Mouse (Mus musculus): ENCODE measurements around the gene Pxylp1. TPM values are rescaled to one million over a fixed set of nuclear protein-coding genes. Genes with fewer than 3 reads are reported as not detected.

The Pxylp1 gene
- polyA plus RNA-seq, 1 experiment = 7.5 TPM

- Histone ChIP-seq H3K79me3 (ENCODE audit: low read depth) (no peaks in the 10 kb centered on the region), H3K79me2 (ENCODE audit: control insufficient read depth, insufficient read depth) (no peaks in the 10 kb centered on the region), H3K4me3 (ENCODE audit: insufficient read depth, poor library complexity, severe bottlenecking) (no peak overlapping the region), H3K27me3 (ENCODE audit: control insufficient read depth, insufficient read depth, insufficient read length) (no peaks in the 10 kb centered on the region), H3K36me3 (ENCODE audit: control insufficient read depth, insufficient read depth) (no peaks in the 10 kb centered on the region), H3ac (ENCODE audit: control insufficient read depth, insufficient read length, low read depth) (no peak overlapping the region)
- no peak for TF ChIP-seq MAX (IDR thresholded peaks at IDR 0.05)
- no peak for TF ChIP-seq MYOG (IDR thresholded peaks at IDR 0.05; ENCODE audit: control insufficient read depth, extremely low read depth, insufficient read length)
- TF ChIP-seq FOSL1 (IDR thresholded peaks at IDR 0.05; ENCODE audit: insufficient read depth, low read length, poor library complexity, severe bottlenecking) = no peak
- no peak for TF ChIP-seq USF1 (IDR thresholded peaks at IDR 0.05; ENCODE audit: low read depth)
- no peak for TF ChIP-seq CTCF (IDR thresholded peaks at IDR 0.05; ENCODE audit: control insufficient read depth, insufficient read depth, insufficient read length)
- no peak for TF ChIP-seq MYOD1 (IDR thresholded peaks at IDR 0.05; ENCODE audit: control insufficient read depth, insufficient read length, low read depth)
- TF ChIP-seq CEBPB (IDR thresholded peaks at IDR 0.05; ENCODE audit: low read depth) = no peak
Observed at GRCm38 (mm10) chr9:96833606-96834005, 58.9 kb downstream of the Pxylp1 start.

GRCm38 (mm10) chr9:96832516-96832915 lies 60.0 kb downstream of the Pxylp1 start:
- Histone ChIP-seq H3K79me3 (ENCODE audit: low read depth) (no peaks in the 10 kb centered on the region), H3K4me3 (ENCODE audit: insufficient read depth, poor library complexity, severe bottlenecking) (no peak overlapping the region), H3K79me2 (ENCODE audit: control insufficient read depth, insufficient read depth) (no peaks in the 10 kb centered on the region), H3ac (ENCODE audit: control insufficient read depth, insufficient read length, low read depth) (no peak overlapping the region), H3K36me3 (ENCODE audit: control insufficient read depth, insufficient read depth) (no peaks in the 10 kb centered on the region), H3K27me3 (ENCODE audit: control insufficient read depth, insufficient read depth, insufficient read length) (no peaks in the 10 kb centered on the region)
- no peak for TF ChIP-seq MAX (IDR thresholded peaks at IDR 0.05)
- no peak for TF ChIP-seq USF1 (IDR thresholded peaks at IDR 0.05; ENCODE audit: low read depth)
- TF ChIP-seq MYOG (IDR thresholded peaks at IDR 0.05; ENCODE audit: control insufficient read depth, extremely low read depth, insufficient read length) = no peak
- no peak for TF ChIP-seq CTCF (IDR thresholded peaks at IDR 0.05; ENCODE audit: control insufficient read depth, insufficient read depth, insufficient read length)

DNA sequence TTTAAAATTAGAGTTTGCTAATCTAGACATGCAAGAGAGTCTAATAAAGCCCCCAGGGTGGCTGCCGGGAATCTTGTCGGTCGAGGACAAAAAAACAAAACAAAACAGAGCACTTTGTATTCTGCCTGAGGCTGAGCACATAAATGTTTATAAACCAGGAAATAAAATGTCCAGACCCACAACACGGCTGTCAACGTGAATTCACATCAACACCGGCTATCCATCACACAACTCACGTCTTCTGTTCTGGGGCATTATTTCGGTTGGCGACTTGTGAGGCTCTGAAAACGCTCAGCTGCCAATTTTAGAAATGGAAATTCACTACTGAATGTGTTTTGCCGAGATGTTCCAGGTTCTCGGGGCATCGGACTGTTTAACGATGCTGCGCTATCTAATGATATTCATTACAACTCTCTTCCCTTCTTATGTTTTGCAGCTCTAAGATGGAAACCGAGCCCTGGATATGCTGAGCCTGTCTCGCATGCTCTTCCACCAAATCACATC lies 61.6 kb downstream of the Pxylp1 start:
- no peak overlapping the region for H3K4me3 ChIP-seq (ENCODE audit: insufficient read depth, poor library complexity, severe bottlenecking)
- H3K27me3 ChIP-seq (ENCODE audit: control insufficient read depth, insufficient read depth, insufficient read length) = no peaks in the 10 kb centered on the region
- H3K79me2 ChIP-seq (ENCODE audit: control insufficient read depth, insufficient read depth) = no peaks in the 10 kb centered on the region
- H3K36me3 ChIP-seq (ENCODE audit: control insufficient read depth, insufficient read depth) = no peaks in the 10 kb centered on the region
- no peaks in the 10 kb centered on the region for H3K79me3 ChIP-seq (ENCODE audit: low read depth)
- TF ChIP-seq MAX (IDR thresholded peaks at IDR 0.05) (no peak), CEBPB (IDR thresholded peaks at IDR 0.05; ENCODE audit: low read depth) (no peak), USF1 (IDR thresholded peaks at IDR 0.05; ENCODE audit: low read depth) (no peak), MYOG (IDR thresholded peaks at IDR 0.05; ENCODE audit: control insufficient read depth, extremely low read depth, insufficient read length) (no peak), MYOD1 (IDR thresholded peaks at IDR 0.05; ENCODE audit: control insufficient read depth, insufficient read length, low read depth) (no peak), CTCF (IDR thresholded peaks at IDR 0.05; ENCODE audit: control insufficient read depth, insufficient read depth, insufficient read length) (no peak), FOSL1 (IDR thresholded peaks at IDR 0.05; ENCODE audit: insufficient read depth, low read length, poor library complexity, severe bottlenecking) (no peak)
- H3ac ChIP-seq (ENCODE audit: control insufficient read depth, insufficient read length, low read depth) = no peak overlapping the region

DNA sequence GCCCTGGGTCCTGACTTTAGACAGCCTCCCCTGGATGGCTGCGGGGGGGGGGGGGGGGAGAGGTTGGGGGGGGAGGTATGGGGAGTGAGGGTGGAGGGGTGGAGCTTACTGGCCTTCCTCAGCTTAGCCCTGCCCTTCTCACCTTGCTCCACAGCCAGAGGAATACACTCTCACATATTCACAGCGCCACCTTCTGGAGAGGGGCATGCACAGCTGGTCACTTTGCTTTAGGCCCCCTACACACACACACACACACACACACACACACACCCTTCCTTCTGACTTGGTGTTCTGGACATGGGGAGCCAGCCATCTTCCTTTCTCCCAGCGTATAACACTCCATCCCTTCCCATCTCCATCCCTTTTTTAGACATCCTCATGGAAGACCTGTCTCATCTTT lies 62.8 kb downstream of the Pxylp1 start:
- no peak overlapping the region for H3K4me3 ChIP-seq (ENCODE audit: insufficient read depth, poor library complexity, severe bottlenecking)
- H3K79me2 ChIP-seq (ENCODE audit: control insufficient read depth, insufficient read depth) = no peaks in the 10 kb centered on the region
- no peak for TF ChIP-seq MAX (IDR thresholded peaks at IDR 0.05)
- TF ChIP-seq CTCF (IDR thresholded peaks at IDR 0.05; ENCODE audit: control insufficient read depth, insufficient read depth, insufficient read length) = no peak
- TF ChIP-seq MYOG (IDR thresholded peaks at IDR 0.05; ENCODE audit: control insufficient read depth, extremely low read depth, insufficient read length) = no peak
- TF ChIP-seq CEBPB (IDR thresholded peaks at IDR 0.05; ENCODE audit: low read depth) = no peak
- no peak for TF ChIP-seq MYOD1 (IDR thresholded peaks at IDR 0.05; ENCODE audit: control insufficient read depth, insufficient read length, low read depth)
- no peak for TF ChIP-seq FOSL1 (IDR thresholded peaks at IDR 0.05; ENCODE audit: insufficient read depth, low read length, poor library complexity, severe bottlenecking)
- no peak for TF ChIP-seq USF1 (IDR thresholded peaks at IDR 0.05; ENCODE audit: low read depth)

DNA sequence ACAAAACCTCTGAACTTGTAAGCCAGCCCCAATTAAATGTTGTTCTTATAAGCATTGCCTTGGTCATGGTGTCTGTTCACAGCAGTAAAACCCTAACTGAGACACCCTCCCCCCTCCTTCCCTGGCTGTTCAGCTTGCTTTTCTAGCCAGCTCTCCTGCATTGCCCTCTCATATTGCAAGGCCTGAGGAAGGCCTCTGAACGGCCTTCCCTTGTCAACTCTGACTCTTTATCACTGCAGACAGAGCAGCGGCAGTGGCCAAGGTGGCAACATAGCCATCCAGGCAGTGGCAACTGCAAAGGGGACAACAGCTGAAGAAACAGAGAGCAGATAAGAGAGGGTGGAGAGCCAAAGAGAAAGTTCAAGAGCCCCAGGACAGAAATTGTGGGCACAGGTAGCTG lies 64.4 kb downstream of the Pxylp1 start:
- no peak for TF ChIP-seq MAX (IDR thresholded peaks at IDR 0.05)
- no peak for TF ChIP-seq MYOG (IDR thresholded peaks at IDR 0.05; ENCODE audit: control insufficient read depth, extremely low read depth, insufficient read length)
- TF ChIP-seq FOSL1 (IDR thresholded peaks at IDR 0.05; ENCODE audit: insufficient read depth, low read length, poor library complexity, severe bottlenecking) = no peak
- TF ChIP-seq CEBPB (IDR thresholded peaks at IDR 0.05; ENCODE audit: low read depth) = no peak
- TF ChIP-seq CTCF (IDR thresholded peaks at IDR 0.05; ENCODE audit: control insufficient read depth, insufficient read depth, insufficient read length) = no peak
- Histone ChIP-seq H3K79me2 (ENCODE audit: control insufficient read depth, insufficient read depth) (no peaks in the 10 kb centered on the region), H3ac (ENCODE audit: control insufficient read depth, insufficient read length, low read depth) (no peak overlapping the region), H3K36me3 (ENCODE audit: control insufficient read depth, insufficient read depth) (no peaks in the 10 kb centered on the region), H3K27me3 (ENCODE audit: control insufficient read depth, insufficient read depth, insufficient read length) (no peaks in the 10 kb centered on the region), H3K79me3 (ENCODE audit: low read depth) (no peaks in the 10 kb centered on the region), H3K4me3 (ENCODE audit: insufficient read depth, poor library complexity, severe bottlenecking) (no peak overlapping the region)

More for the DNA sequence above, 62.8 kb downstream of the Pxylp1 start:
- H3K79me3 ChIP-seq (ENCODE audit: low read depth) = no peaks in the 10 kb centered on the region
- no peaks in the 10 kb centered on the region for H3K27me3 ChIP-seq (ENCODE audit: control insufficient read depth, insufficient read depth, insufficient read length)
- H3K36me3 ChIP-seq (ENCODE audit: control insufficient read depth, insufficient read depth) = no peaks in the 10 kb centered on the region
- H3ac ChIP-seq (ENCODE audit: control insufficient read depth, insufficient read length, low read depth) = no peak overlapping the region

Data from C2C12 (cell line).